Mouse (Mus musculus): ENCODE results near the gene Hoxa7. TPM values are rescaled to one million over a fixed set of nuclear protein-coding genes. Genes with fewer than 3 reads are reported as not detected.

The Hoxa7 gene
- total RNA-seq, 2 experiments from 2014 or later = not detected

GRCm38 (mm10) chr6:52200073-52200750, 21.4 kb downstream of the Hoxa7 start:
- DNase-seq (ENCODE audit: low spot score in 2 of 2) = no peak
- Histone ChIP-seq H3K27ac (no peak overlapping the region), H3K4me3 (no peak overlapping the region)
- TF ChIP-seq CTCF (conservative IDR thresholded peaks at IDR 0.05) = no peak

GRCm38 (mm10) chr6:52197271-52197670, 24.4 kb downstream of the Hoxa7 start:
- peak in 1 of 2 experiments; percentile 31 for DNase-seq (ENCODE audit: low spot score in 2 of 2)
- Histone ChIP-seq H3K27ac (no peak overlapping the region), H3K4me3 (no peak overlapping the region)
- peak; percentile 75 for TF ChIP-seq CTCF (conservative IDR thresholded peaks at IDR 0.05)

GRCm38 (mm10) chr6:52196811-52197210, 24.8 kb downstream of the Hoxa7 start:
- TF ChIP-seq CTCF (conservative IDR thresholded peaks at IDR 0.05) = no peak
- Histone ChIP-seq H3K27ac (no peak overlapping the region), H3K4me3 (no peak overlapping the region)
- no peak for DNase-seq (ENCODE audit: low spot score in 2 of 2)

GRCm38 (mm10) chr6:52194690-52195089, 27.0 kb downstream of the Hoxa7 start:
- Histone ChIP-seq H3K27ac (no peak overlapping the region), H3K4me3 (no peak overlapping the region)
- TF ChIP-seq CTCF (conservative IDR thresholded peaks at IDR 0.05) = no peak
- no peak for DNase-seq (ENCODE audit: low spot score in 2 of 2)

- H3K27ac ChIP-seq = no peak overlapping the region
- peak in 1 of 2 experiments; percentile 20 for DNase-seq (ENCODE audit: low spot score in 2 of 2)
- TF ChIP-seq CTCF (conservative IDR thresholded peaks at IDR 0.05) = no peak
- peak overlapping the region; percentile 43 for H3K4me3 ChIP-seq
Measured at GRCm38 (mm10) chr6:52191860-52192550, 29.6 kb downstream of the Hoxa7 start.

- no peak for DNase-seq (ENCODE audit: low spot score in 2 of 2)
- TF ChIP-seq CTCF (conservative IDR thresholded peaks at IDR 0.05) = no peak
- peak within 1 kb of the TSS; percentile 43 for H3K4me3 ChIP-seq
- H3K27ac ChIP-seq = no peak within 1 kb of the TSS
Measured at GRCm38 (mm10) chr6:52190906-52191810, 30.5 kb downstream of the Hoxa7 start, which contains the start of gene Hoxa4. Hoxa4 (minus strand) TSS chr6:52191753.

GRCm38 (mm10) chr6:52190410-52190809, 31.2 kb downstream of the Hoxa7 start:
- TF ChIP-seq CTCF (conservative IDR thresholded peaks at IDR 0.05) = no peak
- DNase-seq (ENCODE audit: low spot score in 2 of 2) = no peak
- H3K4me3 ChIP-seq = no peak overlapping the region
- no peak overlapping the region for H3K27ac ChIP-seq

- no peak overlapping the region for H3K4me3 ChIP-seq
- no peak overlapping the region for H3K27ac ChIP-seq
- no peak for TF ChIP-seq CTCF (conservative IDR thresholded peaks at IDR 0.05)
- no peak for DNase-seq (ENCODE audit: low spot score in 2 of 2)
Measured at GRCm38 (mm10) chr6:52189909-52190308, 31.7 kb downstream of the Hoxa7 start.

- DNase-seq (ENCODE audit: low spot score in 2 of 2) = no peak
- H3K27ac ChIP-seq = no peak overlapping the region
- no peak for TF ChIP-seq CTCF (conservative IDR thresholded peaks at IDR 0.05)
- H3K4me3 ChIP-seq = no peak overlapping the region
Measured at GRCm38 (mm10) chr6:52189172-52189591, 32.5 kb downstream of the Hoxa7 start.

- Histone ChIP-seq H3K27ac (no peak overlapping the region), H3K4me3 (no peak overlapping the region)
- DNase-seq (ENCODE audit: low spot score in 2 of 2) = no peak
- TF ChIP-seq CTCF (conservative IDR thresholded peaks at IDR 0.05) = no peak
Measured at GRCm38 (mm10) chr6:52186500-52186899, 35.2 kb downstream of the Hoxa7 start.

- no peak overlapping the region for H3K27ac ChIP-seq
- no peak overlapping the region for H3K4me3 ChIP-seq
- DNase-seq (ENCODE audit: low spot score in 2 of 2) = no peak
- TF ChIP-seq CTCF (conservative IDR thresholded peaks at IDR 0.05) = no peak
Measured at GRCm38 (mm10) chr6:52185834-52186233, 35.8 kb downstream of the Hoxa7 start.

- no peak for DNase-seq (ENCODE audit: low spot score in 2 of 2)
- Histone ChIP-seq H3K4me3 (no peak overlapping the region), H3K27ac (no peak overlapping the region)
- TF ChIP-seq CTCF (conservative IDR thresholded peaks at IDR 0.05) = no peak
Measured at GRCm38 (mm10) chr6:52185222-52185621, 36.4 kb downstream of the Hoxa7 start.

- no peak for TF ChIP-seq CTCF (conservative IDR thresholded peaks at IDR 0.05)
- DNase-seq (ENCODE audit: low spot score in 2 of 2) = no peak
- H3K27ac ChIP-seq = no peak overlapping the region
- H3K4me3 ChIP-seq = no peak overlapping the region
Measured at GRCm38 (mm10) chr6:52184668-52185067, 37.0 kb downstream of the Hoxa7 start.

All from layer of hippocampus, adult 2 months (tissue).